Mouse (Mus musculus): Measurements from ENCODE around the gene Lcn8. TPM values are rescaled to one million over a fixed set of nuclear protein-coding genes. Genes with fewer than 3 reads are reported as not detected.

Gene Lcn8
- total RNA-seq (2022) = not detected

DNA sequence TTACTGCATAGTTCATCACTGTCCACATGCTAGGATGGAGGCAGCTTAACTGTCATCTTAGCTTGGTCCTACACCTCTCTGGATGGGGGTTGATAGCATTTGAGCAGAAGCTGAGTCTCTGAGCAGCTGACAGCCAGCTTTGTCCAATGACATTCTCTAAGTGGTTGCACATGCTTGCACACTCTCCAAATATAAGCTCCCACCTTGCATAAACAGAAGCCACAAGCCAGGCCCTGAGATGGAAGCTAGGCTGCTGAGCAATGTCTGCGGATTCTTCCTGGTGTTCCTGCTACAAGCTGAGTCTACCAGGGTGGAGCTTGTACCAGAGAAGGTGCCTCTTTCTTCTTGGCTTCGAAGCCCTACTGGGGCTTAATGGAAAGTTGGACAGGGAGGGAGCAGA, at the start of gene Lcn8:
TSS of gene Lcn8 (plus strand) at position 219 of the 400 bp plus-strand sequence.
- no peak for DNase-seq

DNA sequence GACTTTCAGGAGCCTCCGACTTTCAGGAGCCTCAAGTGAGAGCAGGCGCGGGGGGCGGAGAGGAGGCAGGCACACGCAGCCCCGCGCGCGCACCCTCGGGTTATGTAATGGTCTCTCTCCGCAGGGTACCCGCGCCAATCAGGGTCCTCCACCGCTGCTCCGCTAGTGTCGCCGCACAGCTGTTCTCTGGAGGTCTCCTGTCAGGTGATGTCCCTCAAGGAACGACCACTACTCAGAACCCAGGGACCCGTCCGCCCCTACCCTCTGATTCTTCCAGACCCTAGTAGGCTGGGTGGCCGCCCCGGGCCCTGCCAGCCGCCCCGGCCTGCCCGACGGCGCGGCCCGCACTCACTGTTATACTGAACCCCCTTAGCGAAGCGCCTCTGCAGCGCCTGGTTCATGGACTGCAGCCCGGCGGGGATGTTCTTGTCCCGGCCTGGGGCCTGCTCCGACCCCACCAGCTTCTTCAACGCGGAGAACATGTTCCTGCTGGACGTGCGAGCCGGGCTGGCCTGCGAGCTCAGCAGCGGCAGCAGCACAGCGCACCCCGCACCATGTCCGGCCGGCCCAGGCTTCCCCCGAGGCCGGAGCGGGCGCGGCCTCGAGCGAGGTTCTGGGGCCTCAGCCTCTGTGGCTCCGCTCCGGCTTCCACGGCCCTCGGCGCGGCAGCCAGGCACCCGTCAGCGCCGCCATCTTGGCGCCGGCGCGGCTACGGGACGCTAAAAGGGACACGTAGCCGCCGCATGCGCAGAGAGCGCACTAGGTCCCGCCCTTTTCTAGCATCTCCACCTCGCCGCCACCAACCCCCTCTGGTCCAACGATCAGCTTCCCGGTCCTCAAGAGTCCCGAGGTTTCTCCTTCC, 44.9 kb upstream of the Lcn8 start, which contains the start of gene Rabl6:
TSS of gene Rabl6 (minus strand) at position 761 of the 862 bp plus-strand sequence.
- DNase-seq = peak; percentile 80

DNA sequence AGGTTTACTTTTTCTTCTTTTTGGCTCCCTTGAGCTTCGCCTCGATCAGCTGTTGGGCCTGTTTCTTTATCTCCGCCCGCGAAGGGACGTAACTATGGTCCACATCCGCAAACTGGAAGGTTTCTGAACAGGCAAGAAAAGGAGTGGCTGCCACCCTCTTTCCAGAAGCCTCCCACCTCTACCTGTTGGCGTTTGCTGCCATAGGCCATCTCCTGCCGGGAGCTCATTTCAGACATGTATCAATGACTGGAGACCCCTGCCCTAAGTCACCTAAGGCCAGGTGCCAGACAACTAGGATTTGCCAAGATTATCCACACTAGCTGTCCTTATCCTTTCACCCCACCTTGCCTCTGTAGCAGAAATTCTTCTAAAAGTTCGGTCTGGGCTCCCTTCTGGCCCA, 44.2 kb upstream of the Lcn8 start:
- DNase-seq = no peak

DNA sequence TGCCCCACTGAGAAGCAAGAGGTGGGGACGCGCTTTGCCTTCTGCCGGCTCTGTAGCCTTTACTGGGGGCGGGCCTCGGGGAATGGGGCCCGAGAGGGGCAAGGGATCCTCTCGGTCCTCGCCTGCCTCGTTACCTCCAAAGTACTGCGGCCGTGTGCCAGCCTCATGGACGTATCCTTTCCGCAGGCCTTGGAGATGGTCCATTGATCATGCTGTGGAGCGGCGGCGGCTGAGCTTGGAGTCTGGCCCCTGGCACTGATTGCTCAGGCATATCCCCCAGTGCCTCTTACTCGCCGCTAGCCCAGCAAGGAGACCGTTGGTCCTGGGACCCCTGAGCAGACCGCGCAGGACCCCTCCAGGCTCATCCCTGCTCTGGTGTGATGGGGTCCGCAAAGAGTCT, 36.5 kb upstream of the Lcn8 start:
- no peak for DNase-seq

DNA sequence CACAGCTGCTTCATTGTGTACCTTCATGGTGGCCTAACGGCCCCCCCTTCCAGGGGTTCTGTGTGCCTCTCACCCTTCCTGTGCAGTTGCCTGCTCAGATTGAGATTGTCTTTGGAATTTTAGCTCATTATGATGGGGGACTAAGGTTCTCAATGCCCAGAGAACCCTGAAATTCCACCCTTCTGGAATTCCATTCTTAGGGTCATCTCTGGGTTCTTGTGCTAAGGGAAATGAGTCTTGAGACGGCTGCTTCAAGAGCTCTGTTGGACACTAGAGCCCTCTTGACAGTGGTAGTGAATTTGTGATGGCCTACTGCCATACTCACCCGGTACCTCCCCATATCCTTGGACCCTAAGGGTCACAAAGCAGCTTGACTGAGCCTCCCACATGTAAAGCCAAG, 35.3 kb upstream of the Lcn8 start, which contains the start of gene Ccdc183:
TSS of gene Ccdc183 (minus strand) at position 101 of the 400 bp plus-strand sequence.
- DNase-seq = no peak

DNA sequence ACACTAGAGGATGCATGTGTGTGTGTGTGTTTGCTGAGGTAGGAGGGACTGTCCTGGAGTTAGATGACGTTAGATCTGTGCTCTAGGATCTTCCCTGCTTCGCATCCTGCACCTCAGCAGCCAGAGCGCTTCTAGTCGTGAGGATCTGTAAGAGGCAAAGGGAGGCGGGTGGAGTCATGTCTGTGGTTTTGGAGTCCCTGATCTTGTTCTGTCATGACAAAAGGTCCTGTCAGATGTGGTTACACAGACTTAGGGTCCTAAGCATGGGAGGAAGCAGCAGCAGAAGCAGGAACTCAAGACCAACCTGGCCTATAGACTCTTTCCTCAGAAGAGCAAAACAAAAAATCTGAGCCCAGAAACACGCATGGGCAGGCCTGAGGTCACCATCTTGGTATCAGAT, 32.5 kb upstream of the Lcn8 start:
- no peak for DNase-seq

DNA sequence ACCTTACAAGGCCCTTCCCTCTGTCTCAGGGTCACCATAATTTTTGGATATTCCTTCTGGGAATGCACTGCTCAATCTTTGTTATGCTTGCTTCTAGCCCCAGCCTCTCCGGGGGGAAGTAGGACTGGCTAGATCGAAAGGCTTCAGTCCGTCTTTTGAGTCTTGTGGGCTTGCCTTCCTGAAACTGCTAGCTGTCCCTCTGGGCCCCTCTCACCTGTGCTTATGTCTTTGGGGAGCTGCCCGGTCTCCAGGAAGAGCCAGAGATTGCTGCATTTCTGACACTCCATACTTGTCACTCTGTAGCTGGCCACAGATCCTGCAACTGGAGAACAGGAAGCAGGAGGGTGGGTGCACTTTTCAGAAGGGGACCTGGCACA, 32.1 kb upstream of the Lcn8 start:
- DNase-seq = no peak

DNA sequence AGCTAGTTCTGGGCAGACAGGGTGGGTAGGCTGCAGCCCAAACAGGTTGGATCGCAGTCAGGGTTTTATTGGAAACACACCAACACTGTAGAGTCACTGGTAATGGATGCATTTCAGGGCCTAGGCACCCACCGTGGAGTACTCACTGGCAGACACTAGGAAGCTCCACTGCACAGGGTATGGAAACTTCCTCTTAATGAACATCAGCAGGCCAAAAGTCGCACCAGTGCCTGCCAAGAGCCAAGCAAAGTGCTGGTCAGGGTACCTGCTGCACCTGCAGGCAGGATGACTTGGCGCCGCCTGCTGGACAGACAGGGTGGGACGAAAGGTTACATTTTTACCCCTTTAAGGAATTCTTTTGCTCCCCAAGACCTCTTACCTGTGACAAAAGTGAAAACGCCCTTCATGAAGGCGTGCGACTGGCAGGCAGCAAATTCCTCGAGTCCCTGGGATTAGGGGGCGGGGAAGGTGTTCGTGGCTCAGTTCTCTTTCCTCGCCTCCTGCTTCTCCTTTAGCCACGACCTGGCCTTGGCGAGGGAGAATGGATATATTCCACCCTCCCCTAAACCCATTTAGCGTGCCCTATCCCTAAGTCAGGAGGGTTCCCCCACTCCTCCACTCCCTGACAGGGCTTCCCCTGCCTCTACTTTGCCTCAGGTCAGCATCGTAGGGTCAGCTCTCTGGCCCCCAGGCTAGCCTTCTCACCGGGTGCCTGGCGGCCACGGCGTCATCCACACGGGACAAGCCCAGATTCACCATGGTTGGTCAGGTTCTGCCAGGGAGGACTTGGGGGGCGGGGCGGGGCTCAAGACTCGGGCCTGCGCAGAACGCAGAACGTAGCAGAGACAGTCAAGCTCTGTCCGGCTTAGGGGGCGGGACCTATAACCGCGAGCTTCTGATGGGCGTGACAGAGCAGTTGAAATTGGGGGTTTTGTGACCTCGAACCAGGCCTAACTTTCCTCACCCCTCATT, 31.4 kb upstream of the Lcn8 start, which contains the start of gene Tmem141:
TSS of gene Tmem141 (minus strand) at position 777 of the 972 bp plus-strand sequence.
- peak; percentile 90 for DNase-seq

DNA sequence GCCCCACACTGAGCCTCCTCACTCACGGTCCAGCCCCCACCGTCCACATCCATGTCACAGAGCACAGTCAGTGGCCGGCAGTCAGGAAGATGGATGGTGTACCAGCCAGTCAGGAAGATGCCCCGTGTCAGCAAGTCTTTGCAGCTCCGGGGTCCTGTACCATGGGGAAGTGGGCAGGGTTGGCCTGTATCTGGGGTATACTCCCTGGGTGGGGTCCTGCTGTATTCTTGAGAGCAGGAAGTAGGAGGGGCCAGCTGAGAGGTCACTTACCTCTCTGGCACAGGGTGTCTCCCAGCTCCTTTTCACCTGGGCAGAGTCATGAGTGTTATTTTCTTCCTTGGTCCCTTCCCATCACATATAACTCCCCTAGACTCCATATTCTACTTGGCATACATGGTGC, 26.9 kb upstream of the Lcn8 start:
- no peak for DNase-seq

DNA sequence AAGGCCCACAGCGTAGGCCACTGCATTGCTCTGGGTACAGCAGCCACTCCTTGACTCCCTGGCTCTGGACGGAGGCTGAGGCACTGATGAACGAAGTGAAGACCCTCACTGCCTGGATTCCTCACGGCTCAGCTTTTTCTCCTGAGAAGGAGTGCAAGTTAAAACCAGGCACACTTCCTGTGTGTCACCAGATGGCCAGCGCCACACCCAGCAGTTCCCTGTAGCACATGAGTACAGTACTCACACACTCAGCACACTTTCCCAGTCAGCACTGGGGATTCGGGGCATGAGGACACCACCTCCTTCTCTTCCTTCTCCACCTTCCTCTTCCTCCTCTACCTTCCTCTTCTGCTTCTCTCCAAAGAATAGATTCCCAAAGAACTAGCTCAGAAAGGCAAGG, 25.1 kb upstream of the Lcn8 start, which contains the start of gene Fcna:
TSS of gene Fcna (minus strand) at position 220 of the 400 bp plus-strand sequence.
- no peak for DNase-seq

DNA sequence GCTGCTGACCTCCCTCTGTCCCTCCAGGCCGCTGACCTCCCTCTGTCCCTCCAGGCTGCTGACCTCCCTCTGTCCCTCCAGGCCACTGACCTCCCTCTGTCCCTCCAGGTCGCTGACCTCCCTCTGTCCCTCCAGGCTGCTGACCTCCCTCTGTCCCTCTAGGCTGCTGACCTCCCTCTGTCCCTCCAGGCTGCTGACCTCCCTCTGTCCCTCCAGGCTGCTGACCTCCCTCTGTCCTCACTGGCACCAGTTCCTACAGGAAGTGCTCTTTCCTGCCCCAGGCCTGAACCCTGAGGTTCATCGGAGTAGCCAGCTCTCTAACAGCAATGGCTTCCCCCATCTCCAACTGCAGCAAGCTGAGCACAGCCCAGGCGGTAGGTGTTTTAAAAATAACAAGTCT, 24.2 kb upstream of the Lcn8 start:
- no peak for DNase-seq

DNA sequence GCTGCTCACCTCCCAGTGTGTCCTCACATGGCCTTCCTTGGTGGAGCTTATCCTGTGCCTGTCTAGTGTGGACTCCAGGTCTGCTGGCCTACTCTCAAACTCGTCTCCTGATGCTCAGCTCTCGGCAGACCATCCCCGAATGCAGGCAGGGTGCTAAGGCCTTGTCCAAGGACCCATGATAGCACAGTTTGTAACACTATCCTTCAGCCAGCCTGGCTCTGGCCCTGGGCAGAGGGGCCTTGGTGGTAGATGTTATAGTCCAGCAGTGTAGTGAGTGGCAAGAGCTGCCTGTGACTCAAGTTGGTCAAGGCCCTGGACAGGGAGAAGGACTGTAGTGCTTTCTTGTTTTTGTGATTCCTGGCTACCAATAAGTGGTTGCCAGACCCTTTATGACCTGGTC, 19.3 kb upstream of the Lcn8 start:
- peak; percentile 72 for DNase-seq

DNA sequence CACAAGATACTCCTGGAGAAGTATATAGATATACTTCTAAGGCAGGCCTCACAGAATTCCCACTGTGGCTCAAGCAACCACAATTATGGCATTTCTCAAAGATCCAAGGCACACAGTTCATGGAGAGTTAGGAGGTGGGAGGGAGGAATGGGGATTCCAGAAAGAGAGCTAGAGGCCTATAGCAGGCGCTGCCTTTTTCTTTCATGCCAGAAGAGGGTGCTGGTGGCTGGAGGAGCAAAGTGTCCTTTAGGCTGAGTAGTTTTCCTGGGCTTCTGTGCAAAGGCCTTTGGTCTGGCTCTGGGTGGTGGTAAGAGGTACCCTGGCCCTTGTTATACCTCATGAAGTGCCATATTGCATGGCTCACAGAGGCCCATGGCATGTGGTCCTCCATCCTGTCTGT, 18.9 kb upstream of the Lcn8 start:
- no peak for DNase-seq

DNA sequence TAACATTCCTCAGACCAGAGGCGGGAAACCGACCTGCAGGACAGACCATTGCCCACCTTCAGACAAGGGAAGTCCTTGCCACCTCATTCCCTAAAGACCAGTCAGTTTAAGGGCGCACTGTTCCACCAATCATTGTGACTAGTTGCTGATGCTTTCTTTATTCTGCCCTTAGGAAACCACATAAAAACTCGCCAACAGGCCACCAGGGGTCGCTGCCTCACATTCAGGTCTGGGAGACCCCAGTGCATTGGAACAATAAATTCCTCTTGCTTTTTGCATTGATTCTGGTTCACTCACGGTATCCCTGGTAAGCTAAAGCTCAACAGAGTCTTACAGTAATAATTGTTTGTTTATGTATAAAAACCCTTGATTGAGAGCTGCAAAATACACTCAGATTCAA, 13.0 kb upstream of the Lcn8 start:
- DNase-seq = no peak

DNA sequence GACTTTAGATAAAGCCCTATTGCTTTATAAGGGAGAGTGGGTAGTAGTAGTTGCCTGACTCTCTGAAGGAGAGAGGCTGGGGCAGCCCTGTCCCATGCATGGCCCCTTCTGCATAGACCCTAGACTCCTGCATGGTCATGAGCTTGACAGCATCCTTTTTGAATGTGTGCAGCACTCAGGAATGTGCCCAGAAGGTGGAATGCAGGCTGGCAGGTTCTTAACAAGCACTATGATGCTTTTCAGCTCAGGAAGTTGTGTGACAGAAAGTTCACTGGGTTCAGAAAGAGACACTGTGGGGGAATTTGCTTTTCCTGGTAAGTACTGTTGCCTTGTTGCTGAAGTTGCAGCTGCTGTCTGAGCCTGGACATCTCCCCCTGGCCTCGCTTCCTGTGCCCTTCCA, 1.6 kb downstream of the Lcn8 start:
- DNase-seq = no peak

DNA sequence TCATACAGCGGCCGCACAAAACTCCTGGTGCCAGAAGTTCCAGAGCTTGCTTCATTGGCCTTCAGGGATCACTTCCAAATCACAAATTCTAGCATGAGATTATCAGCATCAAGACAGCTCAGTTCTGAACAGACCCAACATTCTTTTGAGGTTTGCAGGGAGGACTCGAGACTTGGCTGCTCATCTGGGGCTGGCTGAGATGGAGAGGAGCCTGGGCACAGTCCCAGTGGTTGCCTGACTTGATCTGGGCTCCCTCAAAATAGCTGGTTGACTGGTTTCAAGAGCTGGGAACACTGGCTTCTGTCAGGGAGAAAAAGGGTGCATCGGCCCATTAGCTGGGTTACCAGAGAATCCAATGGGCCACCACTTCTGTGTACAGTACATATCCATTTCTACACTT, 3.8 kb downstream of the Lcn8 start:
- DNase-seq = no peak

DNA sequence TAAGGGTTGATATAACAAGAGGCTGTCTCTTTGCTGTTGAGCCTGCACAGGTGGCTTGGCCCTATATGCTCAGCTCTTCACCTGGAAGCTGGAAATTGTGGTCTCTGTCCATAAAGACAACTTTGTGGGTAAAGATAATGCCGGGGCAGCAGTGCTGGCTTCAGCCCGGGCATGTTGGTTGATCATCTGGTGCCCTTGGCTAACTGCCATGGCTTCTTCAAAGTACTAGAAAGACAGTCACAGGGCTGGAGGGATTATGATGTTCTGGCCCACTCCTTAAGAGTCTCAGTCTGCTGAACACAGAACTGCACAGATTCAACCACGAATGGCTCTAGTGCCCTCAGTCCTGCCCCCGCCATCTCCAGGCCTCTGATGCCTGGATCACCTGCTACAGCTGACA, 4.3 kb downstream of the Lcn8 start:
- no peak for DNase-seq

DNA sequence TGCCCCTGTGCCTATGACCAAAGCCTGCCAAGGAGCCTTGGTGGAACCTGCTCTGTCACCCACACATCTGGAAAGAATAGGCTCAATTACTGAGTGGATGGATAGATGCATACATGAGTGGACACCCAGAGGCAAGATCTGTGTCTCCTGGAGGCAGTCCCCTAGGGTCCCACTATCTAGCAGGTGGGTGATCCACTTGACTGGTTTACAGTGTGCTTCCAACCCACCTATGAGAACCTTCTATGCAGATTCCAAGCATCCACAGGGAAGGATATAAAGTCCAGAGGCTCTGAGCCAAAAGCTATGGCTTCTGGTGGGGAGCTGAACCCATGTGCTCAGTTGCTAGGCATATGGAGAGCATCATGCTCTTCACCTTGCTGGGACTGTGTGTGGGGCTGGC, 4.7 kb downstream of the Lcn8 start, which contains the start of gene Lcn5:
TSS of gene Lcn5 (plus strand) at position 301 of the 400 bp plus-strand sequence.
- no peak for DNase-seq

DNA sequence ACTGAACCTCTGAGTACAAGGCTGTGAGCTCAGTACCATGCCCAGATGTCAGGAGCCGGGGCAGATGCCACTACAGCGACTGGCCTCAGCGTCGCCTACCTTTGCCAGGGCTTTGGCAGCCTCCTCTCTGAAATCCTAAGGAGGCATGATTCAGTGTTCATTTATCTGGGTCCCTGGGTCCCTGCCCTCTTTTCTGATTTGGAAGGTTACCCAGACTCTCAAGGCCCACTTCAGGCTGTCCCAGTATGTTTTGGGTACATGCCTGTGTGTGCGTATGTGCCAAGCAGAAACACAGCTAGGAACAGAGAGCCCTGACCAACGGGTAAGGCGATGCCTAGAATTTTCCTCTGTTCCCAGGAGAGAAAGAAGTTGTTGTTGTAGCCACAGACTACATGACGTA, 7.4 kb downstream of the Lcn8 start:
- peak; percentile 41 for DNase-seq

DNA sequence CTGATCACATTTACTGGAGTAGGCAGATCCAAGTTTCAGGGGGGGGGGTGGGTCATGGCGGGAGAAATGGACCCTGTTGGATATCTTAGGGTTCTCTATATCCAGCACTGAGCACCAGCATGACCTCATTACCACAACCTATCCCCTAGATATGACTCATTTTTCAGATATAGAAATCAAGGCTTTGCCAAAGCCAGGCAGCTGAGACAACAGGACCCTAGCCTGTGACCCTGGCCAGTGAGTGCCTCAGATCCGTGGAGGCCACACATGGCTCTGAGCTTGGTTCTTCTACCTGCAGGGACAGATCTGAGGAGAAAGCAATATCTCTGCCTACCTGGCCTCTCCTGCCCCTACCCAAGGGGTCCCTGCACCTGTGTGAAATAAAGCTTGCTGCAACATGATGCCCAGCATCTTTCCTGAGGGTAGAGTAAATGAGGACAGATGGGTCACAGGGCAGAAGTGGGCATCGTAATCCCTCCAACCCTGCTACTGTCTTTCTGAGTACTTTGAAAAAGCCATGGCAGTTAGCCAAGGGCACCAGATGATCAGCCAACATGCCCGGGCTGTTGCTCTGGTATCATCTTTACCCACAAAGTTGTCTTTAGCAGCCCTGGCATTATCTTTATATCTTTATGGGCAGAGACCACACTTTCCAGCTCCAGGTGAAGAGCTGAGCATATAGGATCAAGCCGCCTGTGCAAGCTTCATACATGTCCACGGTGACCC, 8.5 kb downstream of the Lcn8 start:
- no peak for DNase-seq

DNA sequence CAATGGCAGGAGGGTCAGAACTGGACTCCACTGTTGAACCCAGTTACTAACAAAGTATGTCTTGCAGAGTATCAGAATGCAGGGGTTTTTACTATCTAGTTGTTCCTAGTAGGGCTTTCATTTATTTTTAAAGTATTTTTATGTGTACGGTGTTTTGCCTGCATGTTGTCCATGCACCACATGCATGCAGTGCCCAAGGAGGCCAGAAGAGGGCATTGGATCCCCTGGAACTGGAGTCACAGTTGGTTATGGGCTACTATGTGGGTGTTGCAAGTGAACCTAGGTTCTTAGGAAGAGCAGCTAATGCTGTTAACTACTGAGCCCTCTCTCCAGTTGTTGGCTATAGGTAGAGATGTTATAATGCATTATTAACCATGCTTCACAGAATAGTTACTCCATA, 10.6 kb downstream of the Lcn8 start:
- DNase-seq = peak; percentile 38

DNA sequence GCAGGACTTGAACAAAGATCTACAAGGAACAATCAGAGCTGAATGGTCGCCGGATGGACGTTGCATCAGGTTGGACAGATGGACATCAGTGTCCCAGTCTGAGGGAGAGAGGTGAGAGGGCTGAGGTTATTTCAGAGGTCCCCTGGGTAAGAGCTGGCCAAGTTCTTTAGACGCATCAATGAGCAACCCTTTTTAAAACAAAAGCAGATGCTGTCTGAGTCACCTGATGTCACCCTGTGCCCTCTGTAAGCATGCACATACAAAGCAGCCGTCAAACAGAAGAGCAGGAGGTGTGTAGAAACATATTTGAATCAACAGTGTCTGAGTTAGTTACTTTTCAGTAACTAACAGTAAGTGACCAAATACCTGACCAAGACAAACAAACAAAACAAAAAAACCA, 11.2 kb downstream of the Lcn8 start:
- DNase-seq = no peak
